Mouse (Mus musculus) gastrocnemius, postnatal 4 days (tissue): ENCODE results near the gene Josd2. TPM values are rescaled to one million over a fixed set of nuclear protein-coding genes. Genes with fewer than 3 reads are reported as not detected.

Source experiments
- DNase-seq, 2 experiments: peaks; one replicate each; pipeline ENCODE4 v3.0.0; 2021 to 2022; ENCODE audit warnings: low spot score in 2 of 2, mixed read lengths in 2 of 2
- long read RNA-seq, 2 experiments: library from polyadenylated mRNA; stranded (forward); transcript quantifications; one replicate each; pipeline ENCODE4 v2.0.0; 2021
- total RNA-seq, 2 experiments: library from RNA; stranded (reverse); gene quantifications; 2 replicates each; pipeline ENCODE4 v1.2.3; 2021

The Josd2 gene
- 10 to 100 TPM; 67.2 to 77.6 TPM for total RNA-seq
- long read RNA-seq, experiment 1, transcript Josd2-204 (5 exons, 864 nt): major isoform, 16 of 42 reads
- long read RNA-seq, experiment 1, partial matches to known transcripts: 8 of 42 reads
- long read RNA-seq, experiment 1, other reads (novel, unspliced or antisense): 12 of 42 reads
- long read RNA-seq, experiment 2, transcript Josd2-204 (5 exons, 864 nt): major isoform, 9 of 26 reads
- long read RNA-seq, experiment 2, partial matches to known transcripts: 4 of 26 reads
- long read RNA-seq, experiment 2, other reads (novel, unspliced or antisense): 8 of 26 reads

DNA sequence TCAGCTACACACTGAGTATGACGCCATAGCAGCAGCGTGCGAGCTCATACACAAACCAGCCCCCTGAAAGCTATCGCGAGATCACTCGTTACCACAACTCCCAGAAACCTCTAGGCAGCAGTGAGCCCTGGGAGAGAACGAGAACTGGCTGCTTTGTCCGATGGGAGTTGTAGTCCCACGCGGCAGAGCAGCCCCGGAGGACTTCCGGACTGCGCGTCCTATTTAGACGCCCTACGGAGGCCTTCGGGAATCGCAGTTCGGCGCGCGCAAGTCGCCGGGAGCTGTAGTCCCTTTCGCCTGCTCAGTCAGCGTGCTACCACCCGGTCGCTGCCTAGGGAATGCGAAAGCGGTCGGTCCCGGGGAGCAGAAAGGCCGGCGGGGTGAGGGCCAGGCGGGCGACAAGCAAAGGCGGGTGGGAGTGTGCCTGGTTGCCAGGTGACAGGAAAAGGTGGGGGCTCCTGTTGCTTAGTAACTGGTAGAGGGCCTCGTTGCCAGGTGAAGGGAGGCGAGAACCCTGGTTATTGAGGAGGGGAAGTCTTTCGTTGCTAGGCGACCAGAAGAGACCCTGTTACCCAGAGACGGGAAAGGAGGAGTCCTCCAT is at the start of gene Josd2:
TSS of gene Josd2 (plus strand) at position 170 of the 601 bp plus-strand sequence.
- DNase-seq: peak; percentile 76 to 91

DNA sequence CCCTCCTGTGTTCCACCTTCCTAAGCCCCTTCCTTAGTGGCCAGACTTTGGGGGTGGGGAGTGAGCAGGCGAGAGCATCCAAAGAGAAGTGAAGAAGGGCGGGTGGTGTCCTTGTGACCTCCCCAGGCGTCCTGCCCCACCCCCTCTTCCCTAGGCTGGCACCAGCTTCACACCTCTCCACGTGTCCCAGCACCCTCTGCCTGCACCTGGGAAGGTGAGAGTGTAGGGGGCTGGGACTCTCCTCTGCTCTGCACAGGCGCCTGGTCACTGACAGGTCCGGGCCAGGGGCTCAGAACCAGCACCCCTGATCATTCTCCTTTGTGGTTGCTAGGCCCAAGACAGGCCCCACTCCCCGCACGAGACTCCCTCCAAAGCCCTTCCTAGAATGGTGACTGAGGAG is 40.1 kb upstream of the Josd2 start:
- no peak for DNase-seq

- no peak for DNase-seq
Measured at GRCm38 (mm10) chr7:44428171-44428950, 39.4 kb upstream of the Josd2 start.

DNA sequence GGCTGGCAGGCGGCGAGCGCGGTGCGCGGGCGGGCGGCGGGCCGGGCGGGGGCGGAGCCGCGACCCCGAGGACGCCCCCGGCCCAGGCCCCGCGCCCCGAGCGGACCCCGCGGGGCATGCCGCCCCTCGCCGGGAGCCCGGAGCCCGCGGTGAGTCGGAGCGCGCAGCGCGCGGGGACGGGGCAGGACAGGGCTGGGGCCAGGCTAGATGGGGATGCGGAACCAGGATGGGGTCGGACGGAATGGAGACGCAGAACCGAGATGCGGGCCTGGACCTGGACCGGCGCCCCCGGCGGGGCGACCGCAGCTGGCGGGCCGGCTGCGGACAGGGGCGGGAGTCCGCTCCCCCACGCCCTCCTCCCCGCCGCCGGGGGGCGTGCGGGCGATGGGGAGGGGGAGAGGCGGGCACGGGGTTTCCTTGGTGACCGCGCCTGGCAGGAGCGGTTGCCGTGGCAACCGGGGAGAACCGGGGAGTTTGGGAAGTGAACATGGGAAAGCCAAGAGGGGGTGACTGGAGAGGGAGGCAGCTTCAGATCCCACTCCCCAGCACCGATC is 38.7 kb upstream of the Josd2 start, which contains the start of gene Lrrc4b:
TSS of gene Lrrc4b (plus strand) at position 51 of the 554 bp plus-strand sequence.
- no peak for DNase-seq

- no peak for DNase-seq
Measured at GRCm38 (mm10) chr7:44429534-44430488, 38.0 kb upstream of the Josd2 start.

DNA sequence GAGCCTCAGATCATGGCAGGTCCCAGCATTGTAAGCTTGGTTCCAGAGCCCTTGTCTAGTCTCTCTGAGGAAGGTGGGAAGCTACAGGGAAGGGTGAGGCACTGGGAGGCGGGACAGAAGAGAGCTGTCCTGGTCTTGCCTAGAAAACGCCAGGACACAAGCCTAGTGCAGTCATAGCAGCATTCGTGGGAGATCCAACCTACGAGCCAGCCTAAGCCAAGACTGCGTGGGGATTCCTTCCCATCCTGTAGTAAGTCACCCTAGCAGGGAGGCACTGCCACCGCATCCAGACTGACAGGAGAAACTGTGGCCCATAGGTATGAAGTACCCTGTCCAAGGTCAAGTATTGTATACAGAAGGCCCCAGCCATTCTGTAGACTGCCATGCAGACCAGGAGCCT is 35.2 kb upstream of the Josd2 start:
- DNase-seq: no peak

DNA sequence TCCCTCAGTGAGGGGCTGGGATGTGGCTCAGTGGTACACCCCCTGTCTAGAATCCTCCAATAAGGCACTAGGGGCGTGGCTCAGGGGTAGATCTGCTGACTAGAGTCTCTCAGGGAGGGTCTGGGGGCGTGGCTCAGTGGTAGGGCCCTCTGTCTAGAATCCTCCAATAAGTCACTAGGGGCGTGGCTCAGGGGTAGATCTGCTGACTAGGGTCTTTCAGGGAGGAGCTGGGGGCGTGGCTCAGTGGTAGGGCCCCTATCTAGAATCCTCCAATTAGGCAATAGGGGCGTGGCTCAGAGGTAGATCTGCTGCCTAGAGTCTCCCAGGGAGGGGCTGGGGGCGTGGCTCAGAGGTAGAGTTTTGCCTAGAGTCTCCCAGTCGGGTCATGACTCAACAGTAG is 34.4 kb upstream of the Josd2 start:
- DNase-seq: no peak

GRCm38 (mm10) chr7:44434089-44434488 is 33.7 kb upstream of the Josd2 start:
- DNase-seq: no peak

DNA sequence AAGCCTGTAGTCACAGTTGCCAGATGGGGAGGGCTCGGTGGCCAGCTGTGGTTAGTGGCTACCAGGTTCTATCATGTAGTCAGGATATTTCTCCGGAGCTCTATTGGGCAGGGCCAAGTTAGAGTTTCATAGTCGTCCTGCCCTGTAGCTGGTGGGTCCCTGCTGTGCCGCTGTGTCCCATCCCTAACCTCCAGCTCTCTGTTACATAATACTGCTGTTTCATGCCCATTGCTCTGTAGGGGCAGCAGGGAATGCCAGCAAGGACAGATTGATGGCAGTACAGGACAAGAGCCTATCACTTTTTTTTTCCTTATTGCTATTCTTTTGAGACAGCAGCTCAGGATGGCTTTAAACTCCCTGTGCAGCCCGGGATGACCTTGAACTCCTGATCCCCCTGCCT is 32.0 kb upstream of the Josd2 start:
- no peak for DNase-seq

DNA sequence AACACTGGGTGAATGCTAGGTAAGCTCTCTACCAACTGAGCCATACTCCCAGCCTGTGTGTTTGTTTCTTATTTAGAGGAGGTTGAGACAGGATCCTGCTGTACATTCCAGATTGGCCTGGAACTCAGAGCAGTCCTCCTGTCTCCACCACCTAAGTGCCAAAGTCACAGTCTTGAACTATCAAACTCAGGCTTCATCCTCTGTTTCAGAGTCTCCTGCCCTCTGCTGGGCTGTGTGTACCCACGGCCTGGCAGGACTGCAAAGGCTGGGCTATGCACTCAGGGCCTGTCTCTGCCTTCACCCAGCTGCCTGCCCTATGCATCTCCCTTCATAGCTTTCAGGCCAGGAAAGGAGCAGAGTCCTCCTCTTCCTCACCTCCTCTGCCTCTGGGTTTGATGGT is 31.5 kb upstream of the Josd2 start:
- DNase-seq: no peak

DNA sequence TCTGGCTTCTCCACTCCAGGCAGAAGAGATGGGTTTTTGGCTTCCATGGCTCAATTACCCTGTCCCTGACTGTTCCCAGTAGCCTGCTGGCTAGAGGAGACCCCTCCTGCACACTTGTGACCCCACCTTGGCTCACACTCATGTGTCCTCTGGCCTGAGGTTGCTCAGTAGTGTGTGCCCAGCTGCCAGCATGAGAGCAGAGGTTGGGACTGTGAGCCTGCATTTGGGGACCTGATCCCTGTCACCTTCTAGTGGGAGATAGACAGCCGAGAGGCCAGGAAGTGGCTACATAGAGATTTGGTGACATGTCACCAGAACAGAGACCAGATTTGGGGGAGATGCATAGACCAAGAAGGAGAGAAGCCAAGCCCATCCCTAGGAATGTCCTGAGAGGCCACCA is 30.6 kb upstream of the Josd2 start:
- no peak for DNase-seq

DNA sequence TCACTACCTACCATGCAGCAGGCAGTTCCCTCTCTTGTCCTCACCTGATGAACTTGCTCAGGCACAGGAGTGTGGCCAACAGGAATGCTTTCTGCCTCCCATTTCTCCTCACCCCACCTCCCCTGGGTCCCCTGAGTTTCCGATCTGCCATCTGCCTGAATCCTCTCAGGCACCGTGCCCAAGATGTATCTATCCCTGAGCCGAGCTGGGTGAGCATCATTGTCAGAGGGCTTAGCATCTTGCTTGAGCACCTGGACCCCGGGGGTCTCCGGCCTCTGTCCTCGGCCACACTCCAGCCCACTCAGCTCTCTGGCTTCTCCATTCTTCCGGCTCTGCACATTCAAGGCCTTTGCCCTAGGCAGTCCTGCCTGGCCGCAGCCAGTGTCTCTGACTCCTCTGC is 29.8 kb upstream of the Josd2 start:
- no peak for DNase-seq

DNA sequence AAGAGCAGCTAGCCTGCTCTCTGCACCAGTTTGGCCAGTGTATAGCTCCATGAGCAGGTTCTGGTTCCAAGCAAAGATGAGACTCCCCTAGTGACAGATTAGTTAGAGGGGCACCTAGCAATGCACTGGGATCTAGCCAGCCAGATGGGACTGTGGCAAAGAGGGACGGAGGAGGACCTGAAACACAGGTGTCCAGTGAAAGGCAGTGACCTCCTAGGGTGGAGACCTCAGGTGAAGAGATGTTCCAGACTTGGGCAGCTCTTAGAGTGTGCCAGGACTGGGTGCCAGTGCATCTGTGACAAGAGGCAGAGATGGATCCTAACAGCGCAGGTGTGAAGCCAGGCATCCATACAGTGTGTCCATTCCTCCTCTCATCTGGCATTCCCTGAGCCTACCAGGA is 28.1 kb upstream of the Josd2 start:
- DNase-seq: no peak

GRCm38 (mm10) chr7:44440479-44440878 is 27.3 kb upstream of the Josd2 start:
- no peak for DNase-seq

DNA sequence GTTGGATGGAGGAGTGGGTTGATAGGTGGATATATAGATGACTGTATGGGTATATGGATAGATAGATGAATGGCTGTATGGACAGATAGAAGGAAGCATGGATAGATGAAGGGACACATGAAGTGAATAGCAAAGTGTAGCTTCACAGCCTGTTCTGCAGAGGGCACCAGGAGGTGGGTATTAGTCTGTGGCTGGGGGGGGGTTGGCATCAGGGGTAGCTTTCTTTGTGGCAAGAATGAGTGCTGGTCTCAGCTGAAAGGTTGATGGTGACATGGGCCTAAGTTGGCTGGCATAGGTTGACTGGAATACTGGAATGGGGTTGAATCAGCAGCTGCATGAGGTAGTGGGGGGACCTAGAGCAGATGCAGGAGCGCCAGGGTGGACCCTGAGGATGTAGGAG is 26.6 kb upstream of the Josd2 start:
- DNase-seq: no peak

GRCm38 (mm10) chr7:44441648-44442109 is 26.1 kb upstream of the Josd2 start:
- no peak for DNase-seq

DNA sequence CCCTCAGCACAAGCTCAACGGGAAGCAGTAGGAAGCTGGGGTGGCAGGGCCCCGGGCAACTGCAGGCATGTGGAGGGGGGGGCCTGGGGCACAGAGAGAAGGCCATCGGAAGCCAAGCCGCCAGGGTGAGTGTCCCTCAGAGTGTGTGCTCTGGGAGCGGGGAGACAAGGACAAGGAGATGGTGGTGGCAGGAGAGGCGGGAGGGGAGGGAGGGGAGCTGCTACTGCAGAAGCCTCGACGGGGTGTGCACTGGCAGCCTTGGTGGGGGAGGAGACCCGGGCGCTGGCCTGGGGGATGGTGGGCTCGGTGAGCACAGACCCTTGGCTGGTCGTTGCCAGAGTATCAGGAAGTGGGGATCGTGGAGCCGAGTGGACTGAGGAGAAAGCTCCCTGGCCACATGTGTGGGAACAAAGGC is 25.4 kb upstream of the Josd2 start:
- DNase-seq: no peak

- DNase-seq: no peak
Measured at GRCm38 (mm10) chr7:44443268-44444173, 24.3 kb upstream of the Josd2 start.

GRCm38 (mm10) chr7:44444886-44445527 is 22.8 kb upstream of the Josd2 start:
- no peak for DNase-seq
